ENCODE assay signal across 16 mouse cellular contexts in the genomic region with DNA sequence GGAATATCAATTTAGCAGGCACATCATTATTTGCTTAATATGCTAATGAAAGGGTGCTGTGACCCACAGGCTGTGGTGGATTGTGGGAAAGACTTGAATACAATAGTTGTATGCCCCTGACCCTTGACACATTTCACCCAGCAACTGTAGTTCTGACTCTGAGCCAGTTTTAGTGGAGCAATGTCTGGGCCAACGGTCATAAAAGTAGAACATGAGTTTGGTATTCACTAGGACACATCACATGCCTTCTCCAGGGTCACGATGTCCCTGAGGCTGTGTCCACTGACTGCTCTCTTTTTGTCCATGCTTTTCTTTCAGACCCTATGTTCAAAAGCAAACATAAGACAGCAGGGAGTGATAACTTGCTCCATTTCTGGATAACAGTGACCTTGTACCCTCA. TPM values are rescaled to one million over a fixed set of nuclear protein-coding genes. Genes with fewer than 3 reads are reported as not detected.
DNase-seq lines count a peak whose midpoint lies in the region; ATAC-seq and TF ChIP-seq lines count a peak whose summit lies in the region.
"Had no signal": no experiment of that assay in that cellular context is flagged by ENCODE, and none has a peak within 500 bp of the region (broad histone marks: within the 10 kb centered on the region; RNA-seq: fewer than 3 reads in every experiment).

No protein-coding gene starts in this region.

- no peak for TF ChIP-seq POLR2A in liver, adult 2 months (IDR thresholded peaks at IDR 0.05; ENCODE audit: extremely low read depth, insufficient read depth, low read length)

- H3K27me3 ChIP-seq in heart, embryonic 11.5 days (ENCODE audit: control insufficient read depth, insufficient read depth, low read length) = no peaks in the 10 kb centered on the region
- H3K27me3 ChIP-seq in liver, adult 2 months (ENCODE audit: control insufficient read depth, insufficient read depth, low read length) = no peaks in the 10 kb centered on the region
- H3K27me3 ChIP-seq in liver, embryonic 12.5 days (replicated peaks) = no peaks in the 10 kb centered on the region
- H3K27me3 ChIP-seq: hindbrain, embryonic 15.5 days; liver, embryonic 13.5 days had no signal

- no peaks in the 10 kb centered on the region for H3K79me2 ChIP-seq in liver, adult 2 months (ENCODE audit: control insufficient read depth, insufficient read depth, low read length)

- H3K36me3 ChIP-seq in heart, embryonic 11.5 days (ENCODE audit: control insufficient read depth, insufficient read depth, low read length) = no peaks in the 10 kb centered on the region
- no peaks in the 10 kb centered on the region for H3K36me3 ChIP-seq in liver, adult 2 months (ENCODE audit: control insufficient read depth, insufficient read depth, low read length)
- no peaks in the 10 kb centered on the region for H3K36me3 ChIP-seq in liver, embryonic 12.5 days
- H3K36me3 ChIP-seq: embryonic facial prominence, embryonic 10.5 days; hindbrain, embryonic 15.5 days; liver, embryonic 13.5 days had no signal

- no peak overlapping the region for H3K9ac ChIP-seq in heart, embryonic 11.5 days (ENCODE audit: low read depth, low read length)
- no peak overlapping the region for H3K9ac ChIP-seq in liver, adult 2 months (ENCODE audit: low read depth, low read length)
- no peak overlapping the region for H3K9ac ChIP-seq in liver, embryonic 12.5 days
- H3K9ac ChIP-seq: forebrain, postnatal 0 days; hindbrain, embryonic 15.5 days; liver, embryonic 13.5 days had no signal

- peak; percentile 43 to 58 for DNase-seq in heart, adult 18-20 months
- peak; percentile 94 for DNase-seq in liver, adult 2 months (ENCODE audit: extremely low read depth, low read depth, low spot score)
- DNase-seq in adrenal gland, postnatal 14 days = peak; percentile 63
- peak; percentile 49 to 79 for DNase-seq in kidney, postnatal 25 days
- no peak for DNase-seq in left cerebral cortex, adult 8-10 months (ENCODE audit: low spot score in 2 of 2)
- DNase-seq: cerebellum, postnatal 14 days; forebrain, postnatal 0 days; gastrocnemius, adult 2 months; liver, embryonic 13.5 days; lung, postnatal 10 days had no signal

- H3K9me3 ChIP-seq in heart, embryonic 11.5 days (replicated peaks; ENCODE audit: control insufficient read depth, low read length) = no peaks in the 10 kb centered on the region
- no peaks in the 10 kb centered on the region for H3K9me3 ChIP-seq in liver, embryonic 12.5 days (replicated peaks)
- H3K9me3 ChIP-seq: embryonic facial prominence, embryonic 10.5 days; hindbrain, embryonic 15.5 days; liver, embryonic 13.5 days had no signal

- H3K4me2 ChIP-seq in heart, embryonic 11.5 days = no peak overlapping the region
- no peak overlapping the region for H3K4me2 ChIP-seq in liver, embryonic 12.5 days
- H3K4me2 ChIP-seq: hindbrain, embryonic 15.5 days; liver, embryonic 13.5 days had no signal

- no peak for TF ChIP-seq CTCF in liver, adult 2 months (IDR thresholded peaks at IDR 0.05; ENCODE audit: low read depth, low read length)

- H3K4me1 ChIP-seq in heart, embryonic 11.5 days (ENCODE audit: control insufficient read depth, insufficient read depth, low read length) = no peaks in the 10 kb centered on the region
- H3K4me1 ChIP-seq in liver, adult 2 months (ENCODE audit: control insufficient read depth, insufficient read depth, low read length) = peaks cover 4% of the 10 kb centered on the region; the same call in 1 of the 2 replicates
- no peaks in the 10 kb centered on the region for H3K4me1 ChIP-seq in liver, embryonic 12.5 days
- H3K4me1 ChIP-seq: hindbrain, embryonic 15.5 days; liver, embryonic 13.5 days had no signal

- H3K4me3 ChIP-seq in heart, embryonic 11.5 days (ENCODE audit: low read depth, low read length) = no peak overlapping the region
- H3K4me3 ChIP-seq in liver, adult 2 months (ENCODE audit: insufficient read depth, low read depth, low read length) = no peak overlapping the region
- no peak overlapping the region for H3K4me3 ChIP-seq in liver, embryonic 12.5 days
- H3K4me3 ChIP-seq: embryonic facial prominence, embryonic 10.5 days; erythroblast, embryonic 14.5 days; gastrocnemius, adult 2 months; hindbrain, embryonic 15.5 days; liver, embryonic 13.5 days had no signal

- ATAC-seq in heart, embryonic 11.5 days (replicated peaks; ENCODE audit: insufficient number of reproducible peaks, low FRiP score, low TSS enrichment) = no peak
- ATAC-seq in liver, embryonic 12.5 days = no peak
- ATAC-seq: forebrain, postnatal 0 days had no signal

- no peak overlapping the region for H3K27ac ChIP-seq in heart, embryonic 11.5 days (ENCODE audit: low read depth, low read length)
- H3K27ac ChIP-seq in liver, adult 2 months (replicated peaks; ENCODE audit: insufficient read depth, low read depth, low read length) = no peak overlapping the region
- H3K27ac ChIP-seq in liver, embryonic 12.5 days = no peak overlapping the region
- H3K27ac ChIP-seq: embryonic facial prominence, embryonic 10.5 days; gastrocnemius, adult 2 months; hindbrain, embryonic 15.5 days; kidney, postnatal 0 days; liver, embryonic 13.5 days had no signal

- WGBS in heart, embryonic 11.5 days (ENCODE audit: insufficient replicate concordance) = 78% methylated on average over 2 of the region's 2 CpGs
- WGBS in liver, adult 2 months = 7% methylated on average over 2 of the region's 2 CpGs
- 67% methylated on average over 2 of the region's 2 CpGs for WGBS in liver, embryonic 12.5 days (ENCODE audit: insufficient replicate concordance)

RNA-seq across cellular contexts. Expression of gene Eci2, which starts 40.2 kb away (rescaled TPM):
- total RNA-seq in heart, adult 18-20 months (2021) = 100 to 1,000 TPM; 246 to 250 TPM
- 112 and 113 TPM in 2 replicates for polyA plus RNA-seq in heart, embryonic 11.5 days (2014; fragmentation: Nextera tagmentation; extraction: Ambion mirVana)
- 253 and 359 TPM in 2 replicates for total RNA-seq in liver, adult 2 months (2014; rRNA removed)
- 125 and 130 TPM in 2 replicates for polyA plus RNA-seq in liver, adult 2 months (2012; rRNA removed)
- 54.9 and 55.3 TPM in 2 replicates for polyA plus RNA-seq in liver, embryonic 12.5 days (2016; fragmentation: Nextera tagmentation; extraction: Ambion mirVana)
- 164 and 182 TPM in 2 replicates for total RNA-seq in adrenal gland, postnatal 14 days (2021)
- total RNA-seq in left cerebral cortex, adult 8-10 months (2022) = 10 to 100 TPM; 46.2 to 59.1 (median 50.7) TPM

Comparison
In these comparisons a context has a peak if more than half of its experiments do, and no peak if none do; other contexts are left out.
1. DNase-seq: peak in heart, adult 18-20 months (2 of 2), liver, adult 2 months (single experiment), adrenal gland, postnatal 14 days (single experiment) and kidney, postnatal 25 days (2 of 2); none in left cerebral cortex, adult 8-10 months (0 of 2).